Mouse (Mus musculus) effector memory CD4-positive, alpha-beta T cell, adult 5 months (primary cell): Measurements from ENCODE around the gene Msx1. TPM values are rescaled to one million over a fixed set of nuclear protein-coding genes. Genes with fewer than 3 reads are reported as not detected.

Experiments used
- polyA plus RNA-seq: library from polyadenylated mRNA; unstranded; fragments of 100-300 nt; shearing (Covaris generic); gene quantifications from one replicate; pipeline ENCODE4 v1.2.1, GENCODE M21; 2017

The Msx1 gene
- not detected for polyA plus RNA-seq

DNA sequence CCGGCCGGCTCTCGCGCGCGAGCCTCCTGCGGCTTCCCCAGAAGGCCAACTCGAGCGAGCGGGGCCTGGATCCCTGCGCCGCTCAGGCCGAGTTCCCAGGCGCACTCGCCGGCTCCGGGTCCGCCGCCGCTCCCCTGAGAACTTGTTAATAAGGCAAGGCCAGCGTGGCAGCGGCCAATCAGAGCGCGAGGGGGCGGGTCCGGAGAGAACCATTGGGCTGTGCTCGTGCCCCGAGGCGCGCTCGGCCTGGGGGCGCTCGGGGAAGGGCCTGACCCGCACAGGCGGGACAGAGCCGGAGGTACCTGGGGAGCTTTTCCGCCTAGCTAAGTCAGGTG lies at the start of gene Msx1:
Msx1 (minus strand) TSS at position 123 of the 335 bp plus-strand sequence.

Other genes with a start within 250 kb of the Msx1 start
- not detected for gene Stk32b, start 107.4 kb downstream of the Msx1 start, polyA plus RNA-seq
- not detected for gene Cytl1, start 89.1 kb downstream of the Msx1 start, polyA plus RNA-seq
- gene Stx18, start 214.2 kb upstream of the Msx1 start, polyA plus RNA-seq = 28.7 TPM